Mouse (Mus musculus): Measurements from ENCODE around the gene Ctrb1. TPM values are rescaled to one million over a fixed set of nuclear protein-coding genes. Genes with fewer than 3 reads are reported as not detected.
A peak's percentile ranks its signal among the peaks of the same experiment; 100 is the strongest.

The Ctrb1 gene
- total RNA-seq, 2 experiments from 2014 or later = 1.1 to 5,957 TPM

GRCm38 (mm10) chr8:111717866-111718265 lies 27.1 kb upstream of the Ctrb1 start:
- DNase-seq (ENCODE audit: low spot score in 2 of 2) = no peak

GRCm38 (mm10) chr8:111717488-111717792 lies 26.6 kb upstream of the Ctrb1 start:
- DNase-seq (ENCODE audit: low spot score in 2 of 2) = no peak

- peak in 1 of 2 experiments; percentile 63 for DNase-seq (ENCODE audit: low spot score in 2 of 2)
Observed at GRCm38 (mm10) chr8:111716603-111717487, 26.0 kb upstream of the Ctrb1 start.

GRCm38 (mm10) chr8:111715514-111715913 lies 24.7 kb upstream of the Ctrb1 start:
- DNase-seq (ENCODE audit: low spot score in 2 of 2) = no peak

GRCm38 (mm10) chr8:111714295-111714694 lies 23.5 kb upstream of the Ctrb1 start:
- no peak for DNase-seq (ENCODE audit: low spot score in 2 of 2)

GRCm38 (mm10) chr8:111713817-111714216 lies 23.0 kb upstream of the Ctrb1 start:
- DNase-seq (ENCODE audit: low spot score in 2 of 2) = no peak

GRCm38 (mm10) chr8:111713291-111713690 lies 22.5 kb upstream of the Ctrb1 start:
- no peak for DNase-seq (ENCODE audit: low spot score in 2 of 2)

- no peak for DNase-seq (ENCODE audit: low spot score in 2 of 2)
Observed at GRCm38 (mm10) chr8:111712588-111712987, 21.8 kb upstream of the Ctrb1 start.

GRCm38 (mm10) chr8:111712135-111712534 lies 21.3 kb upstream of the Ctrb1 start:
- DNase-seq (ENCODE audit: low spot score in 2 of 2) = no peak

- DNase-seq (ENCODE audit: low spot score in 2 of 2) = no peak
Observed at GRCm38 (mm10) chr8:111710777-111711485, 20.1 kb upstream of the Ctrb1 start.

GRCm38 (mm10) chr8:111709223-111709622 lies 18.4 kb upstream of the Ctrb1 start:
- DNase-seq (ENCODE audit: low spot score in 2 of 2) = no peak

GRCm38 (mm10) chr8:111708265-111708664 lies 17.5 kb upstream of the Ctrb1 start:
- no peak for DNase-seq (ENCODE audit: low spot score in 2 of 2)

GRCm38 (mm10) chr8:111705699-111706098 lies 14.9 kb upstream of the Ctrb1 start:
- no peak for DNase-seq (ENCODE audit: low spot score in 2 of 2)

GRCm38 (mm10) chr8:111705222-111705621 lies 14.4 kb upstream of the Ctrb1 start:
- no peak for DNase-seq (ENCODE audit: low spot score in 2 of 2)

GRCm38 (mm10) chr8:111704585-111704984 lies 13.8 kb upstream of the Ctrb1 start:
- no peak for DNase-seq (ENCODE audit: low spot score in 2 of 2)

- DNase-seq (ENCODE audit: low spot score in 2 of 2) = no peak
Observed at GRCm38 (mm10) chr8:111701380-111701779, 10.6 kb upstream of the Ctrb1 start.

GRCm38 (mm10) chr8:111700740-111701139 lies 9.9 kb upstream of the Ctrb1 start:
- DNase-seq (ENCODE audit: low spot score in 2 of 2) = no peak

- DNase-seq (ENCODE audit: low spot score in 2 of 2) = no peak
Observed at GRCm38 (mm10) chr8:111700201-111700600, 9.4 kb upstream of the Ctrb1 start.

GRCm38 (mm10) chr8:111699035-111699434 lies 8.2 kb upstream of the Ctrb1 start:
- DNase-seq (ENCODE audit: low spot score in 2 of 2) = no peak

GRCm38 (mm10) chr8:111697655-111698054 lies 6.8 kb upstream of the Ctrb1 start:
- DNase-seq (ENCODE audit: low spot score in 2 of 2) = no peak

- DNase-seq (ENCODE audit: low spot score in 2 of 2) = no peak
Observed at GRCm38 (mm10) chr8:111695441-111695840, 4.6 kb upstream of the Ctrb1 start.

GRCm38 (mm10) chr8:111693261-111693741 lies 2.5 kb upstream of the Ctrb1 start:
- DNase-seq (ENCODE audit: low spot score in 2 of 2) = no peak
